Mouse (Mus musculus) stomach, embryonic 14.5 days (tissue): Measurements from ENCODE around the gene Tmsb15b2. TPM values are rescaled to one million over a fixed set of nuclear protein-coding genes. Genes with fewer than 3 reads are reported as not detected.
A peak's percentile ranks its signal among the peaks of the same experiment; 100 is the strongest.
"Not testable (repeated sequence)": the region's sequence is repeated elsewhere in the genome, so short reads cannot be mapped to it uniquely, and the experiment has no call there.

Source experiments
- ATAC-seq: fragments of 200-750 bp; cut with Nextera tagmentation; 2 replicates; pipeline ENCODE4 v1.8.0; 2017; ENCODE audit warnings: low read depth, moderate TSS enrichment; ENCODE audit not compliant: insufficient number of reproducible peaks, insufficient read depth, low FRiP score
- H3K27ac ChIP-seq: fragments of 300-500 bp; sonication (generic); 2 replicates; pipeline ENCODE4 v1.5.1; 2014; ENCODE audit warnings: mild to moderate bottlenecking, low read length, moderate library complexity, mixed read lengths
- H3K27me3 ChIP-seq: fragments of 300-500 bp; sonication (generic); 2 replicates; pipeline ENCODE4 v1.6.1; 2014; ENCODE audit warnings: low read length, control low read depth, mixed read lengths; ENCODE audit not compliant: control insufficient read depth, insufficient read depth
- H3K36me3 ChIP-seq: fragments of 300-500 bp; sonication (generic); 2 replicates; pipeline ENCODE4 v1.6.1; 2014; ENCODE audit warnings: mild to moderate bottlenecking, control low read depth, low read length, moderate library complexity, mixed read lengths; ENCODE audit not compliant: control insufficient read depth, insufficient read depth
- H3K4me1 ChIP-seq: fragments of 300-500 bp; sonication (generic); 2 replicates; pipeline ENCODE4 v1.6.1; 2014; ENCODE audit warnings: low read length, control low read depth, mixed read lengths; ENCODE audit not compliant: control insufficient read depth, insufficient read depth
- H3K4me2 ChIP-seq: fragments of 300-500 bp; sonication (generic); replicated peaks from 2 replicates; pipeline ENCODE4 v1.6.1; 2014; ENCODE audit warnings: low read depth, low read length, control low read depth
- H3K4me3 ChIP-seq: fragments of 300-500 bp; sonication (generic); 2 replicates; pipeline ENCODE4 v1.5.1; 2014; ENCODE audit warnings: low read depth, low read length, control low read depth
- H3K9ac ChIP-seq: fragments of 300-500 bp; sonication (generic); replicated peaks from 2 replicates; pipeline ENCODE4 v1.6.1; 2014; ENCODE audit warnings: low read depth, mild to moderate bottlenecking, control low read depth, low read length, moderate library complexity, mixed read lengths
- H3K9me3 ChIP-seq: fragments of 300-500 bp; sonication (generic); 2 replicates; pipeline ENCODE4 v1.6.1; 2016; ENCODE audit warnings: low read depth, low read length, control low read depth; ENCODE audit not compliant: control insufficient read depth
- WGBS: fragments of 180-500 bp; shearing (Covaris S2); extraction: QIAGEN DNeasy Blood & Tissue Kit; methylation state at CpG from one replicate; pipeline ENCODE4 v1.1.7; 2014; 5-methylcytosine and 5-hydroxymethylcytosine counted together
- polyA plus RNA-seq: library from polyadenylated mRNA; unstranded; fragments of >200 nt; fragmentation: Nextera tagmentation; extraction: Ambion mirVana; gene quantifications from 2 replicates; pipeline ENCODE4 v1.2.1, GENCODE M21; 2014

Tmsb15b2 gene
- polyA plus RNA-seq, 1 experiment from 2014 or later: 46.0 TPM

- Histone ChIP-seq H3K4me3 (no peak overlapping the region), H3K4me1 (no peaks in the 10 kb centered on the region), H3K36me3 (no peaks in the 10 kb centered on the region), H3K27ac (no peak overlapping the region), H3K9ac (no peak overlapping the region), H3K27me3 (no peaks in the 10 kb centered on the region), H3K9me3 (no peaks in the 10 kb centered on the region), H3K4me2 (no peak overlapping the region)
- no peak for ATAC-seq
- 58% methylated on average over 2 of the region's 2 CpGs for WGBS
Measured at GRCm38 (mm10) chrX:136991274-136991673, 16.0 kb upstream of the Tmsb15b2 start.

- H3K4me2 ChIP-seq: no peak overlapping the region
- H3K27ac ChIP-seq: no peak overlapping the region
- no peak for ATAC-seq
- H3K9me3 ChIP-seq: no peaks in the 10 kb centered on the region
- H3K4me1 ChIP-seq: no peaks in the 10 kb centered on the region
- H3K36me3 ChIP-seq: no peaks in the 10 kb centered on the region
- no peak overlapping the region for H3K9ac ChIP-seq
- no peak overlapping the region for H3K4me3 ChIP-seq
- H3K27me3 ChIP-seq: no peaks in the 10 kb centered on the region
Measured at GRCm38 (mm10) chrX:136986039-136986438, 10.7 kb upstream of the Tmsb15b2 start.

GRCm38 (mm10) chrX:136978616-136979015 lies 3.3 kb upstream of the Tmsb15b2 start:
- no peak overlapping the region for H3K4me3 ChIP-seq
- no peaks in the 10 kb centered on the region for H3K9me3 ChIP-seq
- no peak overlapping the region for H3K4me2 ChIP-seq
- no peaks in the 10 kb centered on the region for H3K27me3 ChIP-seq
- H3K27ac ChIP-seq: no peak overlapping the region
- no peak for ATAC-seq
- no peak overlapping the region for H3K9ac ChIP-seq
- no peaks in the 10 kb centered on the region for H3K4me1 ChIP-seq
- H3K36me3 ChIP-seq: no peaks in the 10 kb centered on the region

GRCm38 (mm10) chrX:136976424-136977084 lies 1.3 kb upstream of the Tmsb15b2 start, which contains the start of the genes Tmsb15l and Tmsb15b1:
TSS of gene Tmsb15l (minus strand) at chrX:136976869.
TSS of gene Tmsb15b1 (minus strand) at chrX:136976874.
- no peaks in the 10 kb centered on the region for H3K4me1 ChIP-seq
- no peaks in the 10 kb centered on the region for H3K36me3 ChIP-seq
- 34% methylated on average over 15 of the region's 15 CpGs for WGBS
- H3K4me2 ChIP-seq: peak within 1 kb of the TSS; percentile 42
- H3K4me3 ChIP-seq: peak within 1 kb of the TSS; percentile 33
- peak; percentile 100 for ATAC-seq
- no peak within 1 kb of the TSS for H3K27ac ChIP-seq
- no peaks in the 10 kb centered on the region for H3K27me3 ChIP-seq
- no peak within 1 kb of the TSS for H3K9ac ChIP-seq
- no peaks in the 10 kb centered on the region for H3K9me3 ChIP-seq

- Histone ChIP-seq H3K4me2 (no peak overlapping the region), H3K27ac (no peak overlapping the region), H3K4me3 (no peak overlapping the region), H3K4me1 (no peaks in the 10 kb centered on the region), H3K9ac (no peak overlapping the region), H3K36me3 (no peaks in the 10 kb centered on the region), H3K27me3 (no peaks in the 10 kb centered on the region), H3K9me3 (no peaks in the 10 kb centered on the region)
- no peak for ATAC-seq
- WGBS: 32% methylated on average over 2 of the region's 2 CpGs
Measured at GRCm38 (mm10) chrX:136959688-136960087, 15.6 kb downstream of the Tmsb15b2 start.

- not testable (repeated sequence) for H3K27me3 ChIP-seq, H3K9ac ChIP-seq, H3K27ac ChIP-seq, ATAC-seq, H3K9me3 ChIP-seq, H3K36me3 ChIP-seq, H3K4me1 ChIP-seq
- WGBS: 58% methylated on average over 5 of the region's 5 CpGs
- peak overlapping the region; percentile 34 for H3K4me2 ChIP-seq
- H3K4me3 ChIP-seq: 0 out of 2 replicates have a peak overlapping the region, but pooled peaks have one; percentile 17
Measured at GRCm38 (mm10) chrX:136958300-136958699, 17.0 kb downstream of the Tmsb15b2 start.

GRCm38 (mm10) chrX:136957583-136958279 lies 17.6 kb downstream of the Tmsb15b2 start:
- WGBS: 22% methylated on average over 13 of the region's 13 CpGs
- peak; percentile 99 for ATAC-seq
- H3K4me1 ChIP-seq, H3K9ac ChIP-seq, H3K9me3 ChIP-seq, H3K27ac ChIP-seq, H3K36me3 ChIP-seq, H3K27me3 ChIP-seq: not testable (repeated sequence)
- H3K4me2 ChIP-seq: peak overlapping the region; percentile 34
- H3K4me3 ChIP-seq: 0 out of 2 replicates have a peak overlapping the region, but pooled peaks have one; percentile 17

GRCm38 (mm10) chrX:136937985-136938384 lies 37.3 kb downstream of the Tmsb15b2 start:
- no peak for ATAC-seq
- no peaks in the 10 kb centered on the region for H3K9me3 ChIP-seq
- H3K4me2 ChIP-seq: no peak overlapping the region
- no peak overlapping the region for H3K4me3 ChIP-seq
- 27% methylated on average over 3 of the region's 3 CpGs for WGBS
- H3K4me1 ChIP-seq: no peaks in the 10 kb centered on the region
- no peaks in the 10 kb centered on the region for H3K27me3 ChIP-seq
- no peak overlapping the region for H3K27ac ChIP-seq
- no peaks in the 10 kb centered on the region for H3K36me3 ChIP-seq
- H3K9ac ChIP-seq: no peak overlapping the region
